Mouse (Mus musculus) CD4-positive naive resting alpha-beta T cell, adult 76 days (primary cell): ENCODE measurements around the gene Cpeb3. TPM values are rescaled to one million over a fixed set of nuclear protein-coding genes. Genes with fewer than 3 reads are reported as not detected.

Experiments
- total RNA-seq: library from RNA; stranded (reverse); gene quantifications from one replicate; pipeline ENCODE4 v1.2.4, GENCODE M21; 2023

Gene Cpeb3
- total RNA-seq: 1.3 TPM

DNA sequence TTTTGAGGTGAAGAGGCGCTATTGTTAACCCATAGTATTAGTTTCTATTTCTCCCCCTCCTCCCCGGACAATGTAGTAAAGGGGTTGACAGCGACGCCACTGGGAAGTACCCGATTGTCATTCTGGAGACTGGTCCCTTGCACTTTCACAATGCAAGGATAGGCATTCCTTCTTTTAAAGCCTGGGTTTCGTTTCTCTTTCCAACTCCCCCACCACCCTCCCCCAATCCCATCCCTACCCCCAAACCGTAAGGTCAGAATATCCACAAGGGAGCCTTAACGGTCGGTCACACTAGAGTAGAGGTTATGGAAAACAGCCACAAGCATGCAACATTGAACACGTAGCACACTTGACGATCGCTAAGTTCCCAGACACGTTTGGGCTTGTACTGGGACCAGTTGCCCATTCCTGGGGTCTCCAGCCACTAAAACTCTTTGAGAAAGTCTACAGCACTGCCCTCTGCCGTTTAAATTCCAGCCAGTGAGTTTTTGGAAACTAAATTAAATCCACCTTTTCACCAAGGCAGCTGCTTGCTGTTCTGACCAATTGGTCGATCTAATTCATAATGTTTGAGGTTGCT is at the start of gene Cpeb3:
Gene Cpeb3, minus strand, starts transcription at position 426 of the 580 bp plus-strand sequence.

DNA sequence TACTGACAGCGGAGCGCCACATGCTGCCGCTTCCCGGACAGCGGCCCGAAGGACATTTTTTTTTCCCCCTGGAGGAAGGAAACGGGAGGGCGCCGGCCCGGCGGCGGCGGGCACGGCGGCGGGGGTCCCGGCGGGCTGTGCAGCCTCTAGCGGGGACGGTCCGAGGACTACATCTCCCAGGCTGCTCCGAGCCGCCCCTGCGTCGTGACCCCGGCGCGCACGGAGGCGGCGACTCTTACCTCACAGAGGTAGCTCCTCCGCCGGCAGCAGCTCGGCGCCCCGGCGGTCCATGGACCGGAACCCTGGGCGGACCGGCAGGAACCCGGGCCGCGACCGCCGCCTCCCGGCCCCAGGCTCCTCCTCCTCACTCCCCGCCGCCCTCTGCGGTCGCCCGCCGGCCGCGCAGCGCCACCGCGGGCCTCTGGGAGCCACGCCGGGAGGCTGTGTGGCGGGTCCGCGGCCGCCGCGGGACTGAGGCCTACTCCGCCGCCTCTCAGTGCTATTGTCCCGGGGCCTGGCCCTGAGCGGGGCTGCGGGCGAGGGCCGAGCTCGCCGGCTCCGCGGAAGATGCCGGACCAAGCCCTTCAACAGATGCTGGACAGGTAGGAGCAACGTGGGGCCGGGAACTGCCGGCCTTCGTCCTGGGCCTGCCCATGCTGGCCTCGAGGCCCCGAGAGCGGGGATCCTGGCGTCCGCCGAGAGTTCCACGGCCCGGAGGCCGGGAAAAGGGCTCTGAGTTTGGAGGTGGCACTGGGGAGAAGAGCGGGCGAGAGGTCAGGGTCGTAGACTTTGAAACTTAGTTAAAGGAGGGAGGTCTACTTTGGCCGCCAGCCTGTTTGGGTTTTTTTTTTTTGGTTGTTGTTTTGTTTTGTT is 862 bp downstream of the Cpeb3 start, which contains the start of gene March5:
Gene March5, plus strand, starts transcription at position 241 of the 873 bp plus-strand sequence.

Other genes with a start within 250 kb of the Cpeb3 start
- gene March5, start 1.1 kb downstream of the Cpeb3 start, total RNA-seq: 64.3 TPM
- 28.8 TPM for gene Ide, start 129.3 kb upstream of the Cpeb3 start, total RNA-seq
- gene Kif11, start 167.8 kb upstream of the Cpeb3 start, total RNA-seq: 2.1 TPM
- gene Hhex, start 226.2 kb upstream of the Cpeb3 start, total RNA-seq: 5.6 TPM